Mouse (Mus musculus) mouse embryonic stem cell (cell line): ENCODE results near the gene Rsph14.

Source experiments
- in situ Hi-C, 2 experiments: fragments of 300-500 bp; cut with MboI; formaldehyde crosslinking; loops; 1 replicate in 1 of 2; 3 replicates in 1 of 2; pipeline ENCODE4 v1.14.3; 2019 to 2020; ENCODE audit warnings: low sequenced_read_pairs in 2 of 2, low pct_unique_long_range_greater_than_20kb in 1 of 2, mixed read lengths in 1 of 2; ENCODE audit not compliant: unreplicated experiment in 1 of 2

The Rsph14 gene

GRCm38 (mm10) chr10:75015465-75015864 lies 16.9 kb downstream of the Rsph14 start:
- in situ Hi-C loops: no loop called here

GRCm38 (mm10) chr10:75010704-75011103 lies 21.7 kb downstream of the Rsph14 start:
- in situ Hi-C loops: no loop called here

- in situ Hi-C loops: no loop called here
Observed at GRCm38 (mm10) chr10:75006889-75007662, 25.3 kb downstream of the Rsph14 start.

GRCm38 (mm10) chr10:75004067-75004466 lies 28.3 kb downstream of the Rsph14 start:
- in situ Hi-C loops: no loop called here

GRCm38 (mm10) chr10:75001391-75001790 lies 31.0 kb downstream of the Rsph14 start:
- in situ Hi-C loops: no loop called here

- in situ Hi-C loops: no loop called here
Observed at GRCm38 (mm10) chr10:74995377-74995776, 37.0 kb downstream of the Rsph14 start.

GRCm38 (mm10) chr10:74994863-74995262 lies 37.5 kb downstream of the Rsph14 start:
- in situ Hi-C loops: no loop called here

GRCm38 (mm10) chr10:74990584-74991322 lies 41.6 kb downstream of the Rsph14 start:
- in situ Hi-C loops: no loop called here

- in situ Hi-C loops: no loop called here
Observed at GRCm38 (mm10) chr10:74989814-74990213, 42.6 kb downstream of the Rsph14 start.

- in situ Hi-C loops: no loop called here
Observed at GRCm38 (mm10) chr10:74987698-74988470, 44.5 kb downstream of the Rsph14 start.

GRCm38 (mm10) chr10:74983176-74983575 lies 49.2 kb downstream of the Rsph14 start:
- in situ Hi-C loops: no loop called here

- in situ Hi-C loops: no loop called here
Observed at GRCm38 (mm10) chr10:74981159-74981558, 51.2 kb downstream of the Rsph14 start.

GRCm38 (mm10) chr10:74978056-74978455 lies 54.3 kb downstream of the Rsph14 start:
- in situ Hi-C loops: no loop called here

- in situ Hi-C loops: no loop called here
Observed at GRCm38 (mm10) chr10:74976429-74976828, 56.0 kb downstream of the Rsph14 start.

GRCm38 (mm10) chr10:74975626-74976025 lies 56.8 kb downstream of the Rsph14 start:
- in situ Hi-C loops: no loop called here

GRCm38 (mm10) chr10:74973026-74973425 lies 59.4 kb downstream of the Rsph14 start:
- in situ Hi-C loops: no loop called here

- in situ Hi-C loops: no loop called here
Observed at GRCm38 (mm10) chr10:74969266-74969665, 63.1 kb downstream of the Rsph14 start.

- in situ Hi-C loops: no loop called here
Observed at GRCm38 (mm10) chr10:74967651-74968267, 64.6 kb downstream of the Rsph14 start.
